Mouse (Mus musculus) ES-E14 (cell line): Measurements from ENCODE around the gene Myo1d.

ENCODE experiments used
- CHD2 ChIP-seq: IDR thresholded peaks from 2 replicates; pipeline ENCODE4 v1.6.1; 2014; ENCODE audit warnings: mild to moderate bottlenecking, low read depth, low read length, inconsistent platforms
- HCFC1 ChIP-seq: IDR thresholded peaks from 2 replicates; pipeline ENCODE4 v1.6.1; 2012; ENCODE audit warnings: low read length, inconsistent platforms, borderline replicate concordance; ENCODE audit not compliant: insufficient read depth
- MAFK ChIP-seq: IDR thresholded peaks from 2 replicates; pipeline ENCODE4 v1.6.1; 2014; ENCODE audit warnings: mild to moderate bottlenecking, low read depth, low read length, inconsistent platforms; ENCODE audit not compliant: insufficient read depth
- ZC3H11A ChIP-seq: IDR thresholded peaks from 2 replicates; pipeline ENCODE4 v1.6.1; 2012; ENCODE audit warnings: low read depth, mild to moderate bottlenecking, inconsistent platforms, low read length, borderline replicate concordance
- ZNF384 ChIP-seq: IDR thresholded peaks from 2 replicates; pipeline ENCODE4 v1.6.1; 2012; ENCODE audit warnings: low read depth, low read length, inconsistent platforms

- no peak for TF ChIP-seq ZC3H11A
- TF ChIP-seq MAFK = no peak
- no peak for TF ChIP-seq CHD2
- no peak for TF ChIP-seq ZNF384
- TF ChIP-seq HCFC1 = no peak
These were observed 151.2 kb downstream of the Myo1d start for GRCm38 (mm10) chr11:80628581-80628980.
